Mouse (Mus musculus) gastrocnemius, adult 18-20 months (tissue): ENCODE measurements around the gene Gm10803. TPM values are rescaled to one million over a fixed set of nuclear protein-coding genes. Genes with fewer than 3 reads are reported as not detected.
A peak's percentile ranks its signal among the peaks of the same experiment; 100 is the strongest.

Source experiments
- DNase-seq: peaks from one replicate; pipeline ENCODE4 v3.0.0; 2021; ENCODE audit warnings: low spot score
- total RNA-seq, 2 experiments: library from RNA; stranded (reverse); gene quantifications; 2 replicates each; pipeline ENCODE4 v1.2.3; 2021

The Gm10803 gene
- total RNA-seq, 2 experiments from 2014 or later: not detected

DNA sequence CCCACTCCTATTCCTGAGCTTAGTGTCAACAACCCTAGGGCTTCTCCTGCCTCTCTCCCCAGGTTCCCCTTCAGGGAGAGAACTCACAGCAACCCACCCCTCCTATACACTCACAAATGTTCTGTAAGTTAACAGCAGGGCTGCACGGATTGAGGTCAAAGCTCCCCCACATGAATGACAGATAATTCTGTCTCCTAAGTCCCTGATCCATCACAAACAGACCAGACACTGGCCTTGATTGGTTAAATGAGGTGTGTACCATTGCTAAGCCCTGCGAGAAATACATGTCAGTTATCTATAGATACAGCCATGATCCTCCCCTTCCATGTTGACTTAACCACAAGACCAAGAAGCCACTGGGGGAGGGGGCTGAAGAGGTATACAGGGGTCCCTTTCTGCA is 31.3 kb downstream of the Gm10803 start:
- no peak for DNase-seq

DNA sequence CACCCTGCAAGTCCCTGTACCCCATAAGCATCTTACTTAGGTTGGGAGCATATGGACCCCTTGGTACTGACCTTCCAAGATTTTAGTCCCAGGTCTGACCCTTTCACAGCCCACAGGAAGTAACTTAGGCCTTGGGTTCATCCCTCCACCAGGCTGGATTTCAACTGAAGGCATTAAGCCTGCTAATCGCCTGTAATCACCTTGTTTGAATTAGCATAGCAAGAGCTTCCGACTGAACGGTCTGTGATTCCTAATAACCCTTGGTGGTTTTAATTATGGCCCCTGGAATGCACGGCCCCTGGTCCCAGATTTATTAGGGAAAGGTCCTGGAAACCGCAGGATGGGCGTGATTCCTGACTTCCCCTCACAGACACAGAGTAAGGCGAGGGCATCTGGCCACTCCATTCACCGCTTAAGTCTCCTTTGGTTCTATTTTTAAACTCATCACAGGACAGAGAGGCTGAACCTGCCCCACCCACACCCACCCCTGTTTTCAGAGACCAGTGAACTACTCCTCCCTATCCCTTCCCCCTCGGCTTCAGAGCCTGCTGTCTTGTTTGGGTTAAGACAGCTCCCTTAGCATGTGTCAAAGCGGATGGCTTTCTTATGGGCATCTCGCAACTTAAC is 31.9 kb downstream of the Gm10803 start:
- no peak for DNase-seq

DNA sequence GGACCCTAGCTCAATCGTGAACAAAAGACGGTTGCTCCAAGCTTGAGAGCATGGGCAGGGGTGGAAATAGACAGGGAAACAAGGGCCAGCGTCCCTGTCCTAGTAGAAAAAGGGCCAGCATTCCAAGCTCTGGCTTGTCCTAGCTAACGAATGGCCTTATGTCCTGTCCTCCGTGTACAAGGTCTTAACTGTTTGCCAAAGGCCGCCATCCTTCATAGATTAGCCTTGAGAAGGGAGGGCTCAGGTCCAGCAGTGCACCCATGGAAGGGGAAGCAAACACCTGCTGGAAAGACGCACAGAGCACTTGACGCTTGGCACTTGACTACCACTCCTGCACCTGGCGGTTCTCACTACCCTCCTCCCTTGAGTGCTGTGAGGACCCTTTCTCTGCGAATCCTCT is 32.8 kb downstream of the Gm10803 start:
- no peak for DNase-seq

DNA sequence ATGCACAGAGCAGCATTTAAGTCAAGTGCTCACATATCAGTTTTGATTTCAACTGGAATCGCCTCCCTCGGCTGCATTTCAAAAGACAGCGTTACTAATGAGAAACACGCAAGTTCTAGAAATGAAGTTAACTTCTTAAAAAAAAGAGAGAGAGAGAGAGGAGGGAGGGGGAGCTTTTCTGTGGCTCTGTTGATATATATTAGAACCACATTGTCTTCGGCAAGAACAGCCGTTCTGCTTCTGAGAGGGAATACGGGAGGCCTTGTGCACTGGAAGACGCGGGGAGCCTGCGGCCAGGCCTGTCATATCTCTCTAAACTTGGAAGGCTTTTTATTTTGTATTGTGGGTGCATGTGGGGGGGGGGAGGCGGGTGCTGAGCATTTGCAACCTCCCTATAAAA is 36.8 kb downstream of the Gm10803 start:
- no peak for DNase-seq

DNA sequence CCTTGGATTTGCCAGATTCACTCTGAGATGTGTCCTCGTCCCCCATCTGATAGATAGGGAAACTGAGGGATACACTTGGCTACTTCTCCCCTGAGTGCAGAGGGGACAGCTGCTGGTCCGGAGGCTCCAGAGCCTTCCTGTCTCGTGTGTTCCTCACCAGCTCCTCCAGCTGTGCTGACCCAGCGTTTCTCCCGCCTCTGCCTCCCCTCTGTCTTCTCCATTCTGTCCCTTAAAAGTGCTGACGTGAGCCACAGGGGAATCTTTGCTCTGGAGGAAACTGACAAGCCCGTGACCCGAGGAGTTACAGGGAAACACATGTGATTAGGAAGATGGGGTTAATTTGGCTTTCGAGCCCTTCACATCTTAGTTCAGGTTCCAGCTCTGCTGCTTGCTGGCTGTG is 39.4 kb downstream of the Gm10803 start:
- DNase-seq: peak; percentile 12

DNA sequence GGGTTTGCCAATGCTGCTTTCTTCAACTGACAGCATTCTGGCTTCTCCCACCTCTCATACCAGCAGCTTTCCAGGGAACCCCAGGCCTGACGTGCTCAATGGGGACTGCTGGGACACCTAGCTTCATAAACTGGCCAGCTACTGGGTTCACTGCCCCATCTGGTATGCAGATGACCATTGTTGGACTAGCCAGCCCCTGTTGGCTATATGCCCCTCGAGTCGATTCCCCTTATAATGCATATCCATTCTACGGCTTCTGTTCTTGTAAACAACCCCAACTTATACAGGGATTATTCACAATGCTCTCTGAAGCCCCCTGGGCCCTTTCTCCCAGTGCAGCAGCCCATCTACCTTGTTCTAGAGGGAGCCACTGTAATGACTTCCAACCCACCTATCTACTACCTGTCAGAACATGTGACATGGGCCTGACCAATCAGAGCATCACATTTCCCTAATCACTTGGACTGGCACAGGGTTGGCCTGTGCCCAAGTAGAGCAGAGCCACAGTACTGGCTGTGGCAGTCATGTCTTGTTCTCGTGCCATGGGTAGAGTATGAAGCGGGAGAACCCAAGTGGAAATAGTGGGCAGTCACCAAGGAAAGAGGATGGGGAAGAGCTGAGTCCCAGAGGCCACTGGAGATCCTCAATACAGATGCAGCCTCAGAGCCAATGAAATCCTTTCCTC is 44.4 kb downstream of the Gm10803 start:
- DNase-seq: no peak

DNA sequence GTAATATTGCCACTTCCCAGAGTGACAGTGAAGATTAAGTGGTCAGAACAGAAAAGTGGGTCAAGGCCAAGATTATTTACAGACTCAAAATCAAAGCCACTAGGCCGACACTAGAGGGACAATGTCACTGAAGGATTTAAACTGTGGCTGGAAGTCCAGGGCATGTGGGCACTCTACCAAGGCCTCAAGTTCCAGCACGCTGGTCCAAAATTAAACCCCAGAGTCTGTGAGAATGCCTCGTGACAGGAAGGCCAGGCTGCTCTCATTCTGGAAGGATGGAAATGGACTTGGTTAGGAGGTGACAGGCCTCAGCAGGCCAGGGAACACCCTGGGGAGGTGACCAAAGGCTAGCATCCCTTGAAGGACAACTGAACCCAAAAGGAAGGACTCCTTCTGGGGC is 48.4 kb downstream of the Gm10803 start:
- DNase-seq: peak; percentile 72

DNA sequence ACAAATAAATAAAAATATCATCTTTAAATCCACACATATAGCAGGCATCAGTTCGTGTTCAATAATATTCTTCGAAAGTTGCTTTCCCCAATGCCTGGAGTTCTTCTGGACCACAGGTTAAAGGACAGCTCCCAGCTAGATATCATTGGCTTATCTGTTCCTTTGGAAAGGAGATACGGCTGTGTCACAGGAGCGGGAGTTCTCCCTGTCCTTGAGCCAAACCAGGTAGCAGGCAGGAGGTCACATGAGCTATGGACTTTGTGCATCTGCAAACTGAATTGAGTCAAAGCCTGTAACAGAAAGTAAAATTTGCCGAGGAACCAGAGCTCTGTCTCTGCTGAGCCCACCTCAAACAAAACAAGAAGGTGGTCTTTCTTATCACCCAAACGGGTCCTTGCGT is 52.7 kb downstream of the Gm10803 start:
- DNase-seq: no peak

Other genes starting within 250 kb of the Gm10803 start
- 1 to 10 TPM; 1.1 to 1.6 TPM for gene Tspan18, start 226.1 kb upstream of the Gm10803 start, total RNA-seq
- 1 to 10 TPM; 8.5 to 9.4 TPM for gene Cd82, start 97.4 kb upstream of the Gm10803 start, total RNA-seq
- under 1 TPM; 0.25 to 0.31 TPM for gene Alx4, start 81.8 kb downstream of the Gm10803 start, total RNA-seq